Comparison of ENCODE assay signal across 8 mouse cellular contexts in the genomic region with DNA sequence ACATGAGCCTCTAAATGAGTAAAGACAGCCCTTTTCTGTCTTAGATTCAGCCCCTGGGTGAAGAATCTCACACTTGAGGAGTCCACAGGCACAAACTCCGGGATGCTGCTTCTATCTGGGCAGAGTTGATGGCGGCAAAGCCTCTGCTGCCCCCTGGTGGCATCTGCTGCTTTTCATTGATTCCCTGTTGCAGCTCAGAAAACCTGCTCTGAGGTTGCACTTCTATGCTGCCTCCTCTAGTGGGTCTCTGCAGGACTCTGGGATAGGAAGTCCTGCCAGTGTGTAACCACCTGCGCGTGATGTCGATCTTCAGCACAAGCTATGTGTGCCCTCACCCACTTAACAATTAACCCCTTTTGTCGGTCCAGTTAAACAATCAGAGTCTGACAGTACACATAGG. TPM values are rescaled to one million over a fixed set of nuclear protein-coding genes. Genes with fewer than 3 reads are reported as not detected.
DNase-seq lines count a peak whose midpoint lies in the region; ATAC-seq lines count a peak whose summit lies in the region.

No protein-coding gene starts in this region.

- no peaks in the 10 kb centered on the region for H3K27me3 ChIP-seq in forebrain, embryonic 15.5 days
- no peaks in the 10 kb centered on the region for H3K27me3 ChIP-seq in neural tube, embryonic 15.5 days (replicated peaks)

- intact Hi-C loops in heart, postnatal 25 days (cut with DNase I), result loop anchor here (1.0 to 5.0 kb wide), 6 partner anchors 70 to 630 kb away; a partner anchor contains a TSS

- 4% methylated on average over 6 of the region's 6 CpGs for WGBS in forebrain, embryonic 15.5 days
- 3% methylated on average over 6 of the region's 6 CpGs for WGBS in neural tube, embryonic 15.5 days

- H3K36me3 ChIP-seq in forebrain, embryonic 15.5 days, result no peaks in the 10 kb centered on the region
- no peaks in the 10 kb centered on the region for H3K36me3 ChIP-seq in neural tube, embryonic 15.5 days

- H3K9ac ChIP-seq in forebrain, embryonic 15.5 days (replicated peaks), result no peak overlapping the region
- no peak overlapping the region for H3K9ac ChIP-seq in neural tube, embryonic 15.5 days (replicated peaks)

- no peak overlapping the region for H3K4me2 ChIP-seq in forebrain, embryonic 15.5 days (replicated peaks)
- H3K4me2 ChIP-seq in neural tube, embryonic 15.5 days, result peak overlapping the region; percentile 32

- peak; percentile 81 for ATAC-seq in forebrain, embryonic 15.5 days (replicated peaks)
- ATAC-seq in neural tube, embryonic 15.5 days (ENCODE audit: low FRiP score), result peak; percentile 73

- H3K9me3 ChIP-seq in forebrain, embryonic 15.5 days, result no peaks in the 10 kb centered on the region
- no peaks in the 10 kb centered on the region for H3K9me3 ChIP-seq in neural tube, embryonic 15.5 days (replicated peaks)

- no peak overlapping the region for H3K4me3 ChIP-seq in forebrain, embryonic 15.5 days
- H3K4me3 ChIP-seq in neural tube, embryonic 15.5 days (replicated peaks), result no peak overlapping the region

- peak; percentile 96 for DNase-seq in ES-CJ7 (ENCODE audit: low read depth, low spot score)
- peak; percentile 89 for DNase-seq in cerebellum, adult 11 months
- DNase-seq in heart, postnatal 25 days (ENCODE audit: low spot score), result peak; percentile 71
- peak; percentile 95 for DNase-seq in layer of hippocampus, adult 11-12 months (ENCODE audit: low spot score)
- DNase-seq in lung, adult 18-20 months, result peak; percentile 84 to 87
- peak; percentile 93 for DNase-seq in testis, postnatal 10 days (ENCODE audit: low spot score)

- no peak overlapping the region for H3K27ac ChIP-seq in forebrain, embryonic 15.5 days (replicated peaks)
- H3K27ac ChIP-seq in neural tube, embryonic 15.5 days (replicated peaks), result no peak overlapping the region

- peaks cover 5% of the 10 kb centered on the region for H3K4me1 ChIP-seq in forebrain, embryonic 15.5 days
- peaks cover 12% of the 10 kb centered on the region for H3K4me1 ChIP-seq in neural tube, embryonic 15.5 days

RNA-seq across cellular contexts. Expression of a gene that starts 4.3 kb away (rescaled TPM):
- polyA plus RNA-seq in forebrain, embryonic 15.5 days (2015; fragmentation: Nextera tagmentation; extraction: Ambion mirVana), result 150 and 163 TPM in 2 replicates
- total RNA-seq in heart, postnatal 25 days (2021), result 10 to 100 TPM; 39.2 to 41.7 TPM
- 158 and 164 TPM in 2 replicates for polyA plus RNA-seq in neural tube, embryonic 15.5 days (2015; fragmentation: Nextera tagmentation; extraction: Ambion mirVana)

RNA-seq across cellular contexts. Expression of a gene that starts 19.2 kb away (rescaled TPM):
- polyA plus RNA-seq in forebrain, embryonic 15.5 days (2015; fragmentation: Nextera tagmentation; extraction: Ambion mirVana), result 5.3 and 7.3 TPM in 2 replicates
- 10 to 100 TPM; 13.7 to 15.6 TPM for total RNA-seq in heart, postnatal 25 days (2021)
- polyA plus RNA-seq in neural tube, embryonic 15.5 days (2015; fragmentation: Nextera tagmentation; extraction: Ambion mirVana), result 5.6 and 7.3 TPM in 2 replicates

RNA-seq across cellular contexts. Expression of a gene that starts 42.1 kb away (rescaled TPM):
- polyA plus RNA-seq in forebrain, embryonic 15.5 days (2015; fragmentation: Nextera tagmentation; extraction: Ambion mirVana), result 9.6 and 11.1 TPM in 2 replicates
- 1 to 10 TPM; 1.7 TPM for total RNA-seq in heart, postnatal 25 days (2021)
- polyA plus RNA-seq in neural tube, embryonic 15.5 days (2015; fragmentation: Nextera tagmentation; extraction: Ambion mirVana), result 5.6 and 11.8 TPM in 2 replicates

RNA-seq across cellular contexts. Expression of a gene that starts 42.5 kb away (rescaled TPM):
- 40.2 and 42.6 TPM in 2 replicates for polyA plus RNA-seq in forebrain, embryonic 15.5 days (2015; fragmentation: Nextera tagmentation; extraction: Ambion mirVana)
- 100 to 1,000 TPM; 492 to 526 TPM for total RNA-seq in heart, postnatal 25 days (2021)
- polyA plus RNA-seq in neural tube, embryonic 15.5 days (2015; fragmentation: Nextera tagmentation; extraction: Ambion mirVana), result 42.1 and 50.0 TPM in 2 replicates
